Mouse (Mus musculus) embryonic facial prominence, embryonic 15.5 days (tissue): Measurements from ENCODE around the gene Ngrn. TPM values are rescaled to one million over a fixed set of nuclear protein-coding genes. Genes with fewer than 3 reads are reported as not detected.

Experiments
- ATAC-seq: fragments of 200-750 bp; cut with Nextera tagmentation; 2 replicates; pipeline ENCODE4 v1.8.0; 2017; ENCODE audit warnings: low read depth, moderate TSS enrichment; ENCODE audit not compliant: insufficient number of reproducible peaks, low FRiP score, low TSS enrichment
- H3K27ac ChIP-seq: fragments of 300-500 bp; sonication (generic); replicated peaks from 2 replicates; pipeline ENCODE4 v1.5.1; 2015; ENCODE audit warnings: mild to moderate bottlenecking, inconsistent platforms
- H3K27me3 ChIP-seq: fragments of 300-500 bp; sonication (generic); 2 replicates; pipeline ENCODE4 v1.6.1; 2015; ENCODE audit warnings: inconsistent platforms
- H3K36me3 ChIP-seq: fragments of 300-500 bp; sonication (generic); 2 replicates; pipeline ENCODE4 v1.6.1; 2015; ENCODE audit warnings: mild to moderate bottlenecking, inconsistent platforms
- H3K4me1 ChIP-seq: fragments of 300-500 bp; sonication (generic); 2 replicates; pipeline ENCODE4 v1.6.1; 2015; ENCODE audit warnings: inconsistent platforms
- H3K4me2 ChIP-seq: fragments of 300-500 bp; sonication (generic); replicated peaks from 2 replicates; pipeline ENCODE4 v1.6.1; 2015; ENCODE audit warnings: mild to moderate bottlenecking, inconsistent platforms
- H3K4me3 ChIP-seq: fragments of 300-500 bp; sonication (generic); replicated peaks from 2 replicates; pipeline ENCODE4 v1.5.1; 2015; ENCODE audit warnings: mild to moderate bottlenecking, inconsistent platforms
- H3K9ac ChIP-seq: fragments of 300-500 bp; sonication (generic); 2 replicates; pipeline ENCODE4 v1.6.1; 2015; ENCODE audit warnings: inconsistent platforms
- H3K9me3 ChIP-seq: fragments of 300-500 bp; sonication (generic); replicated peaks from 2 replicates; pipeline ENCODE4 v1.6.1; 2016; ENCODE audit warnings: inconsistent platforms
- WGBS: fragments of 180-500 bp; shearing (Covaris S2); methylation state at CpG from one replicate; pipeline ENCODE4 v1.1.7; 2015; 5-methylcytosine and 5-hydroxymethylcytosine counted together
- polyA plus RNA-seq: library from polyadenylated mRNA; unstranded; fragments of >200 nt; fragmentation: Nextera tagmentation; extraction: Ambion mirVana; gene quantifications from 2 replicates; pipeline ENCODE4 v1.2.1, GENCODE M21; 2015

The Ngrn gene
- polyA plus RNA-seq, 1 experiment from 2014 or later, result 54.9 TPM

DNA sequence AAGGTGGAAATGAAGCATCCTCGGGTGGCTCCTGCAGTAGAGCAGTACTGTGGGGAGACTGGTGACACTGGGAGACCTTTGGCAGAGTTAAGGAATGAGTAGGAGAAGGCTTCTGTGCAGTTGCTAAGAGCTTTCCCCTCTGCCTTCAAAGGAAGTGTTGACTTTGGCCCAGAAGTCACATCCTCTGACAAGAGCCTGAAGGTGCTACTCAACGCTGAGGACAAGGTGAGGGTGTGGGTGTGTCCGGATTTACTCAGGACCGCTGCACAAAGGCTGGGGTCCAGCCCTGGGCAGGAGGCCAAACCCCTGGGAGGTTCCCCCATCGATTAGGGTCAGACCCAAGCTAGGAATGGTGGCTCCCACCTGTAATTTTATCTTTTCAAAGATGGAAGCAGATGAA, 23.4 kb downstream of the Ngrn start:
- H3K27ac ChIP-seq, result no peak overlapping the region
- H3K4me3 ChIP-seq, result no peak overlapping the region
- H3K36me3 ChIP-seq, result peaks cover 85% of the 10 kb centered on the region
- 89% methylated on average over 5 of the region's 5 CpGs for WGBS
- no peaks in the 10 kb centered on the region for H3K9me3 ChIP-seq
- H3K27me3 ChIP-seq, result no peaks in the 10 kb centered on the region
- no peak for ATAC-seq
- no peak overlapping the region for H3K4me2 ChIP-seq
- H3K9ac ChIP-seq, result no peak overlapping the region
- H3K4me1 ChIP-seq, result no peaks in the 10 kb centered on the region

- peaks cover 78% of the 10 kb centered on the region for H3K36me3 ChIP-seq
- no peaks in the 10 kb centered on the region for H3K4me1 ChIP-seq
- H3K4me2 ChIP-seq, result no peak overlapping the region
- H3K9me3 ChIP-seq, result no peaks in the 10 kb centered on the region
- ATAC-seq, result no peak
- 90% methylated on average over 6 of the region's 6 CpGs for WGBS
- no peaks in the 10 kb centered on the region for H3K27me3 ChIP-seq
- no peak overlapping the region for H3K4me3 ChIP-seq
- H3K27ac ChIP-seq, result no peak overlapping the region
- H3K9ac ChIP-seq, result no peak overlapping the region
Observed at GRCm38 (mm10) chr7:80285725-80286124, 24.7 kb downstream of the Ngrn start.

GRCm38 (mm10) chr7:80287736-80288135, 26.7 kb downstream of the Ngrn start:
- no peak overlapping the region for H3K4me2 ChIP-seq
- WGBS, result 75% methylated on average over 10 of the region's 10 CpGs
- ATAC-seq, result no peak
- H3K27me3 ChIP-seq, result no peaks in the 10 kb centered on the region
- no peak overlapping the region for H3K4me3 ChIP-seq
- H3K9me3 ChIP-seq, result no peaks in the 10 kb centered on the region
- H3K27ac ChIP-seq, result no peak overlapping the region
- peaks cover 67% of the 10 kb centered on the region for H3K36me3 ChIP-seq
- no peaks in the 10 kb centered on the region for H3K4me1 ChIP-seq
- no peak overlapping the region for H3K9ac ChIP-seq

DNA sequence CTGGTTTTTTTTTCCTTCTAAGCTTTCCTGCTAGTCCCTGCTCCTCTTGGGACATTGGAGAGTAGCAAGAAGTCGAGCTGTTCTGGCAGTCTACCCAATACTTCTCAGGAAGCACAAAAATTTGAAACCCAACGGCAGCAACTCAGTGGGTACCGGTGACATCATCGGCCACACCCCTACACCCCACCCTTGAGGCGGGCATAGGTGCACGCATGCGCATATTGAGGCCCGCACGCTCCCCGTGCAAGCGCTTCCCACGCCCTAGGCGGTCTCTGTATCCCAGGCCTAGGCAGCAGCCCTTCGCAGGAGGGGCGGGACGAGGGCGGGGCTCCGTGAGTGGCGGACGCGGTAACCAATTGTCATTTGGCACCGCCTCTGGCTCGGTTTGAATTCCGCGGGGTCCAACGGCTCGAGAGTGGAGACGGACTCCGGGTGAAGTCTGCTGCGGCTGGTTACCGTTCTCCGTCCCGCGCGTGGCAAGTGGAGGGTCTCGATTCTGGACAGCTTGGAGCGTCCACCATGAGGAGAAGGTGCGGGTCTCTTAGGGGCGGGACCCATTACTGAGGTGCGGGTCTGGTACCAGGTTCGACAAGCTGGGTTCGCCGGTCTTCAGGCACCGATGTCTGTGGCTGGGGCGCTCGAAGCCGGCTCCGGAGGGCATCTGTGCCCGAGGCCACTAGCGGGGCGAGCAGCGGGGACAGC, 33.2 kb downstream of the Ngrn start, which contains the start of gene Prc1:
Gene Prc1 (plus strand): TSS at position 389 of the 702 bp plus-strand sequence.
- Histone ChIP-seq H3K9ac (peak within 1 kb of the TSS; percentile 65), H3K27ac (peak within 1 kb of the TSS; percentile 86), H3K36me3 (0 out of 2 replicates have a peak, but pooled peaks cover 7% of the 10 kb centered on the region), H3K4me1 (peaks cover 18% of the 10 kb centered on the region), H3K4me2 (peak within 1 kb of the TSS; percentile 79), H3K9me3 (no peaks in the 10 kb centered on the region), H3K27me3 (no peaks in the 10 kb centered on the region), H3K4me3 (peak within 1 kb of the TSS; percentile 83)
- peak; percentile 99 for ATAC-seq
- under 1% methylated on average over 52 of the region's 52 CpGs for WGBS

DNA sequence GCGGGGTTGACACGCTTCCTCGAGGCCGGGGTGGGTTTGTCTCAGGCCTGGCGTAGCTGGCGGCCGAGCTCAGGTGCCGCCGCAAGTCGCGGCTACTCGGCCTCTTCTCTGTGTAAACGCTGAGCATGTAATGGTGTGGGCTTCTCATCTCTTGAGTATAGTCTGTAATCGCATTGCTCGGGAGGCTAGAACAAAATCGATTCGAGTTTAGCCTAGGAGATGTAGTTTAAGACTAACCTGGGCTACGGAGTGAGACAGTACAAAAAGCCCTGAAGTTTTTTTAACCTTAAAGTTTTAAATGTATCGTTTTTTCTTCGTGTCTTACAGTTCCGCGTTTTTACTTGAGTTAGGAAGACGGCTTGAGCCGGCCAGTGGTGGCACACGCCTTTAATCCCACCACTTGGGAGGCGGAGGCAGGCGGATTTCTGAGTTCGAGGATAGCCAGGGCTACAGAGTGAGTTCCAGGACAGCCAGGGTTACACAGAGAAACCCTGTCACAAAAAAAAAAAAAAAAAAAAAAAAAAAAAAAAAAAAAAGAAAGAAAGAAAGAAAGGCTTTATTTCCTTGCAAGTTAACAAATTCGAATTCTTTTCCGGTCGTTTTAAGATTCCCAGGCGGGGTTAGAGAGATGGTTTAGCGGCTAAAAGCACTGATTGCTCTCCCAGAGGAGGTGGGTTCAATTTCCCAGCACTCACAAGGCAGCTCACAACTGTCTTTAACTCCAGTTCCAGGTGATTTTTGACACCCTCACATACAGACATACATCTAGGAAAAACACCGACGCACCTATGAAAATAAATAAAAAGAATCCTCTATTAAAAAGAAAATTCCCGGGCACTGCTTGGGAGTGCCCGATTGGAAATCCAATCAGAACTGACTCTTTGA, 34.0 kb downstream of the Ngrn start:
- H3K36me3 ChIP-seq, result 0 out of 2 replicates have a peak, but pooled peaks cover 7% of the 10 kb centered on the region
- H3K9ac ChIP-seq, result peak overlapping the region; percentile 65
- no peaks in the 10 kb centered on the region for H3K27me3 ChIP-seq
- H3K4me1 ChIP-seq, result peaks cover 18% of the 10 kb centered on the region
- H3K9me3 ChIP-seq, result no peaks in the 10 kb centered on the region
- peak; percentile 47; the same call in 1 of the 2 replicates for ATAC-seq
- peak overlapping the region; percentile 83 for H3K4me3 ChIP-seq
- H3K27ac ChIP-seq, result peak overlapping the region; percentile 86
- WGBS, result 6% methylated on average over 37 of the region's 37 CpGs
- H3K4me2 ChIP-seq, result peak overlapping the region; percentile 79

DNA sequence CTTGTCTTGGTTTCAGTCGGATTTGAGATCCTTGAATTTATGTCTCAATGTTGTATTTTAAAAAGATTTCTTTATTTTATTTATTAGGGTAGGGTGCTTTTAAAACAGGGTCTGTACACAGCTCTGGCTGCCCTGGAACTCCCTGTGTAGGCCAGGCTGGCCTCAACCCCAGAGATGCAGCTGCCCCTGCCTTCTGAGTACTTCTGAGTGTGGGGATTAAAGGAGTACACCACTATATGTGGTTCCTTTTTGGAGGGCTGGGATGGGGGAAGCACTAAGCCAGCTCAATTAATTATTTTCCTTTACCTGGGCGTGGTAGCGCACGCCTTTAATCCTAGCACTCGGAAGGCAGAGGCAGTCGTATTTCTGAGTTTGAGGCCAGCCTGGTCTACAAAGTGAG, 35.4 kb downstream of the Ngrn start:
- Histone ChIP-seq H3K4me1 (peaks cover 18% of the 10 kb centered on the region), H3K27me3 (no peaks in the 10 kb centered on the region), H3K9me3 (no peaks in the 10 kb centered on the region), H3K9ac (no peak overlapping the region), H3K4me2 (no peak overlapping the region), H3K4me3 (0 out of 2 replicates have a peak overlapping the region, but pooled peaks have one; percentile 83), H3K36me3 (peaks cover 10% of the 10 kb centered on the region), H3K27ac (no peak overlapping the region)
- WGBS, result 92% methylated on average over 6 of the region's 6 CpGs
- ATAC-seq, result no peak

GRCm38 (mm10) chr7:80297041-80297440, 36.0 kb downstream of the Ngrn start:
- Histone ChIP-seq H3K9me3 (no peaks in the 10 kb centered on the region), H3K4me3 (no peak overlapping the region), H3K9ac (no peak overlapping the region), H3K36me3 (peaks cover 16% of the 10 kb centered on the region), H3K27ac (no peak overlapping the region), H3K27me3 (no peaks in the 10 kb centered on the region), H3K4me1 (peaks cover 18% of the 10 kb centered on the region), H3K4me2 (no peak overlapping the region)
- WGBS, result 77% methylated on average over 3 of the region's 3 CpGs
- ATAC-seq, result no peak

- no peak overlapping the region for H3K4me2 ChIP-seq
- peaks cover 18% of the 10 kb centered on the region for H3K4me1 ChIP-seq
- no peaks in the 10 kb centered on the region for H3K27me3 ChIP-seq
- H3K36me3 ChIP-seq, result peaks cover 28% of the 10 kb centered on the region
- H3K4me3 ChIP-seq, result no peak overlapping the region
- WGBS, result 89% methylated on average over 4 of the region's 4 CpGs
- H3K27ac ChIP-seq, result no peak overlapping the region
- no peak overlapping the region for H3K9ac ChIP-seq
- ATAC-seq, result no peak
- H3K9me3 ChIP-seq, result no peaks in the 10 kb centered on the region
Observed at GRCm38 (mm10) chr7:80298754-80299153, 37.7 kb downstream of the Ngrn start.

DNA sequence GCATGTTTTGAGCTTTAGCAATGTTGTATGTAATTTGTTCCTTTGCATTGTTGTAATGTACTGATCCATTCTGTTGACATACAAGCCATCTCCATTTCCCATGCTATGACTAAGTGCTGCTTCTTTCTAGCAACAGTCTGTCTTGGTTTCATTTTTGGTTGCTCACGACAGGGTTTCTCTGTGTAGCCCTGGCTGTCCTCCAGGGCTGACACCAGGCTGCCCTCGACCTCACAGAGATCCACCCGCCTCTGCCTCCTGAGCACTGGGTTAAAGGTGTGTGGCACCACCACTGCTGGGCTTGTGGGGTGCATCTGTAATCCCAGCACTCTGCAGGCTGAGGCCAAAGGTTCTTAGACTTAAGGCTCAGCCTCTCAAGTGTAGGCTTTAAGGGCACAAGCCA, 38.6 kb downstream of the Ngrn start:
- H3K4me2 ChIP-seq, result no peak overlapping the region
- no peaks in the 10 kb centered on the region for H3K9me3 ChIP-seq
- H3K36me3 ChIP-seq, result peaks cover 35% of the 10 kb centered on the region
- H3K4me1 ChIP-seq, result peaks cover 18% of the 10 kb centered on the region
- H3K4me3 ChIP-seq, result no peak overlapping the region
- WGBS, result 91% methylated on average over 3 of the region's 3 CpGs
- H3K9ac ChIP-seq, result no peak overlapping the region
- no peak for ATAC-seq
- H3K27me3 ChIP-seq, result no peaks in the 10 kb centered on the region
- no peak overlapping the region for H3K27ac ChIP-seq

GRCm38 (mm10) chr7:80301522-80301921, 40.5 kb downstream of the Ngrn start:
- H3K27me3 ChIP-seq, result no peaks in the 10 kb centered on the region
- H3K27ac ChIP-seq, result no peak overlapping the region
- no peaks in the 10 kb centered on the region for H3K9me3 ChIP-seq
- peaks cover 54% of the 10 kb centered on the region for H3K36me3 ChIP-seq
- no peak overlapping the region for H3K9ac ChIP-seq
- no peak overlapping the region for H3K4me3 ChIP-seq
- peaks cover 8% of the 10 kb centered on the region for H3K4me1 ChIP-seq
- WGBS, result 86% methylated on average over 2 of the region's 2 CpGs
- ATAC-seq, result no peak
- no peak overlapping the region for H3K4me2 ChIP-seq

- no peak for ATAC-seq
- Histone ChIP-seq H3K4me1 (no peaks in the 10 kb centered on the region), H3K4me3 (no peak overlapping the region), H3K36me3 (peaks cover 86% of the 10 kb centered on the region), H3K27me3 (no peaks in the 10 kb centered on the region), H3K27ac (no peak overlapping the region), H3K9me3 (no peaks in the 10 kb centered on the region), H3K4me2 (no peak overlapping the region), H3K9ac (no peak overlapping the region)
- 72% methylated on average over 3 of the region's 3 CpGs for WGBS
Observed at GRCm38 (mm10) chr7:80307766-80308165, 46.8 kb downstream of the Ngrn start.
